Mouse (Mus musculus): ENCODE measurements around the gene N4bp2l1.

N4bp2l1 gene

GRCm38 (mm10) chr5:150561783-150562182, 35.2 kb downstream of the N4bp2l1 start:
- DNase-seq = no peak

DNA sequence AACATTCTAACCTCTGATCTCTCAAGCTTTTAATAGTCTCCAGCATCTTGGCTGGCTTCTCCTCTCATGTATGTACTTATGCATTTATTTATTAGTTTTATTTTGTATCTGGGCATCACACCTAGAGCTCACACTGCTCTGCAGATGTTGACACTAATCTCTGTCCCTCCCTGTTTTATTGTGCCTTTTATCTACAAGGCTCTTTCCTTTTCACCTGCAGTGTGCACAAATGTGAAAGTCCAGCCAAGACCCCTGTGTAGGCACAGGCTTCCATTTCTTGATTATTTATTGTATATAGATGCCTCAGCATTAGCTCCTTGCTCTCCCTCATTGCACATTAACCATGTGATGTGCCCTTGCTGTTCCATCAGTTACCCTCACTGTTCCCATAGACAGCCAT, 35.6 kb downstream of the N4bp2l1 start:
- no peak for DNase-seq

DNA sequence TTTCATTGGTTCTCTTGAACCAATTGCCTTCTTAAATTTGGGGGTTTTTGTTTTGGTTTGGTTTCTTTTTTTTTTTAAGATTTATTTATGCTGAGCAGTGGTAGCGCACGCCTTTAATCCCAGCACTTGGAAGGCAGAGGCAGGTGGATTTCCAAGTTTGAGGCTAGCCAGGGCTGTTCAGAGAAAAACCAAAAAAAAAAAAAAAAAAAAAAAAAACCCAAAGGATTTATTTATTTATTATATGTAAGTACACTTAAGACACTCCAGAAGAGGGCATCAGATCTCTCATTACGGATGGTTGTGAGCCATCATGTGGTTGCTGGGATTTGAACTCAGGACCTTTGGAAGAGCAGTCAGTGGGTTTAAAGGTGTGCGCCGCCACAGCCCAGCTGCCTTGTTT, 36.1 kb downstream of the N4bp2l1 start:
- no peak for DNase-seq

- no peak for DNase-seq
Measured at GRCm38 (mm10) chr5:150559519-150560103, 37.4 kb downstream of the N4bp2l1 start.

- DNase-seq = no peak
Measured at GRCm38 (mm10) chr5:150551637-150552036, 45.4 kb downstream of the N4bp2l1 start.

- no peak for DNase-seq
Measured at GRCm38 (mm10) chr5:150543184-150543583, 53.8 kb downstream of the N4bp2l1 start.

DNA sequence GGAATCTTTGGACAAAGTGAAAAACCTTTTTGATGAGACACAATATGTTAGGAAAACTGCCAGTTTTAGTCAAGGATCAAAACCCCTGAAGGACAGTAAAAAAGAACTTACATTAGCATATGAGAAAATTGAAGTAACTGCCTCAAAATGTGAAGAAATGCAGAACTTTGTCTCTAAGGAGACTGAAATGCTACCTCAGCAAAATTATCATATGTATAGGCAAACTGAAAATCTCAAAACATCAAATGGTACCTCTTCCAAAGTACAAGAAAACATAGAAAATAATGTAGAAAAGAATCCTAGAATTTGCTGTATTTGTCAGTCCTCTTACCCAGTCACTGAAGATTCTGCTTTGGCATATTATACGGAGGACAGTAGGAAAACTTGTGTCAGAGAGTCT, 55.7 kb downstream of the N4bp2l1 start:
- no peak for DNase-seq

DNA sequence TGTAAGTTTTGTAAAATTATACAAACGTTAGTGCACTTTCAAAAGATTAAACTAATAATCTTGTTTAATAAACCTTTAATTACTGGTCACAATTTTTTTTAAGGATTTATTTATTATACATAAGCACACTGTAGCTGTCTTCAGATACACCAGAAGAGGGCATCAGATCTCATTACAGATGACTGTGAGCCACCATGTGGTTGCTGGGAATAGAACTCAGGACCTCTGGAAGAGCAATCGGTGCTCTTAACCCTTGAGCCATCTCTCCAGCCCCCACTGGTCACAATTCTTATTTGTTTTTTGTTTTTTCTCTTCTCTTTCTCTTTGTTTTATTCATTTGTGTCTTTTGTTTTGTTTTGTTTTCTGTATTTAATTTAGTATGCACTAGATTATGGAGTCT, 71.7 kb downstream of the N4bp2l1 start:
- DNase-seq = no peak

- no peak for DNase-seq
Measured at GRCm38 (mm10) chr5:150522867-150523234, 74.1 kb downstream of the N4bp2l1 start.

- DNase-seq = peak; percentile 86
Measured at GRCm38 (mm10) chr5:150521937-150522866, 74.8 kb downstream of the N4bp2l1 start, which contains the start of gene Brca2. TSS of gene Brca2 (plus strand) at chr5:150522630.
